17 mouse cellular contexts compared by ENCODE assay signal in the genomic region with DNA sequence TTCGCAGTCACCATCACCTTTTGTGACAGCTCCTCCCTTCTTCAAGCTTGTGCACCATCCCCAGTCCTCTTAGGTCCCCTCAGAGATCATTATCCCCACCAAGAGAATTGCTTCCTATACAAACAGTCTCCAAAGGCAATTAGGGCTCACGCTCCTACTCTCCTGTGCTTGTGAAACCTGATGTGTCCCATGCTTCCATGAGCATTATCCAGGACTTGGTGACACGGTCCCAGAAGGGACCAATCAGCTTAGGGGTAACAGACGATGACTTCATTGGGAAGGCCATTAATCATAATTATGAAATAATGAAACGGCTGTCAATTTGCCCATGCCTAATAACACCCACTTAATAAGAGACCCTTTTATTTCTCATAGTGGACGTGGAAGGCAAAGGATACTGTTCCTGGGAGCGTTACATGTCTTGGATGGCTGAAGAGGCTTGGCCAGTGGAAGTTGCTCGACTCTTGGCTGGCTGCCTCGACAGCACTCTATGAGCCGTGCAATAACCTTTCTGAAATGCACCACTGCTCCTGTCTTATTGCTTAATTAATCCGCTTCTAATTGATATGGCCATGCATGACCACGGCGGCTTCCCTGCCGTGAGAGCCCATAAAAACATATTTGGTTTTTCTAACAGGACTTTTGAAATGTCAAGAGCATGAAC.
DNase-seq lines count a peak whose midpoint lies in the region; ATAC-seq and TF ChIP-seq lines count a peak whose summit lies in the region.
"Had no signal": no experiment of that assay in that cellular context is flagged by ENCODE, and none has a peak within 500 bp of the region (broad histone marks: within the 10 kb centered on the region; RNA-seq: fewer than 3 reads in every experiment).

No protein-coding gene starts in this region.

- peak; percentile 31 for DNase-seq in gastrocnemius, adult 2 months
- DNase-seq in gastrocnemius, postnatal 14 days = no peak
- DNase-seq in neural tube, embryonic 10.5 days (ENCODE audit: extremely low spot score, low spot score) = no peak
- peak; percentile 48 for DNase-seq in kidney, postnatal 0 days (ENCODE audit: low spot score)
- DNase-seq in heart, postnatal 10 days = no peak
- DNase-seq: adrenal gland, postnatal 36 days; B cell, adult 2 months; lung, adult 2 months; right cerebral cortex, postnatal 14 days had no signal

- H3K27ac ChIP-seq in gastrocnemius, adult 2 months = no peak overlapping the region
- no peak overlapping the region for H3K27ac ChIP-seq in neural tube, embryonic 13.5 days (replicated peaks)
- H3K27ac ChIP-seq in kidney, postnatal 0 days = no peak overlapping the region
- H3K27ac ChIP-seq: heart, embryonic 15.5 days; limb, embryonic 15.5 days; macrophage had no signal

- no peak overlapping the region for H3K4me3 ChIP-seq in gastrocnemius, adult 2 months
- H3K4me3 ChIP-seq in neural tube, embryonic 13.5 days = no peak overlapping the region
- no peak overlapping the region for H3K4me3 ChIP-seq in kidney, postnatal 0 days (replicated peaks; ENCODE audit: low read depth, low read length)
- H3K4me3 ChIP-seq: erythroblast, embryonic 14.5 days; heart, embryonic 15.5 days; limb, embryonic 15.5 days had no signal

- H3K4me2 ChIP-seq in neural tube, embryonic 13.5 days = no peak overlapping the region
- H3K4me2 ChIP-seq in kidney, postnatal 0 days (ENCODE audit: low read length) = no peak overlapping the region
- H3K4me2 ChIP-seq: heart, embryonic 15.5 days; limb, embryonic 15.5 days had no signal

- no peak for TF ChIP-seq CTCF in gastrocnemius, adult 2 months (IDR thresholded peaks at IDR 0.05)
- no peak for TF ChIP-seq CTCF in kidney, postnatal 0 days (IDR thresholded peaks at IDR 0.05; ENCODE audit: low read depth)

- peak; percentile 56 for ATAC-seq in neural tube, embryonic 13.5 days (ENCODE audit: low read depth)
- ATAC-seq in kidney, postnatal 0 days (replicated peaks; ENCODE audit: low FRiP score, low read depth) = no peak; the same call in 1 of the 2 replicates
- no peak for ATAC-seq in granulocyte monocyte progenitor cell, adult 5-6 weeks (replicated peaks; ENCODE audit: poor library complexity, severe bottlenecking)
- ATAC-seq: inflammation-experienced regulatory T-cells, adult 6 months; midbrain, embryonic 16.5 days had no signal

- WGBS in neural tube, embryonic 13.5 days = 55% methylated on average over 14 of the region's 14 CpGs
- WGBS in kidney, postnatal 0 days = 39% methylated on average over 14 of the region's 14 CpGs

- no peak overlapping the region for H3K9ac ChIP-seq in neural tube, embryonic 13.5 days
- H3K9ac ChIP-seq in kidney, postnatal 0 days (ENCODE audit: low read depth, low read length) = no peak overlapping the region
- H3K9ac ChIP-seq: heart, embryonic 15.5 days; limb, embryonic 15.5 days had no signal

- no peaks in the 10 kb centered on the region for H3K9me3 ChIP-seq in neural tube, embryonic 13.5 days
- H3K9me3 ChIP-seq in kidney, postnatal 0 days (replicated peaks; ENCODE audit: low read length) = no peaks in the 10 kb centered on the region
- H3K9me3 ChIP-seq: heart, embryonic 15.5 days; limb, embryonic 15.5 days had no signal

- no peaks in the 10 kb centered on the region for H3K36me3 ChIP-seq in neural tube, embryonic 13.5 days
- no peaks in the 10 kb centered on the region for H3K36me3 ChIP-seq in kidney, postnatal 0 days (ENCODE audit: insufficient read depth, low read length)
- H3K36me3 ChIP-seq: heart, embryonic 15.5 days; limb, embryonic 15.5 days had no signal

- intact Hi-C loops in gastrocnemius, adult 2 months (cut with DNase I) = no loop called here
- intact Hi-C loops in gastrocnemius, postnatal 14 days (cut with DNase I; ENCODE audit: low total_unique reads) = no loop called here
- intact Hi-C loops in heart, postnatal 10 days (cut with DNase I) = no loop called here

- no peaks in the 10 kb centered on the region for H3K27me3 ChIP-seq in neural tube, embryonic 13.5 days
- no peaks in the 10 kb centered on the region for H3K27me3 ChIP-seq in kidney, postnatal 0 days (ENCODE audit: insufficient read depth, low read length)
- H3K27me3 ChIP-seq: heart, embryonic 15.5 days; limb, embryonic 15.5 days had no signal

- H3K4me1 ChIP-seq in neural tube, embryonic 13.5 days (replicated peaks) = peaks cover 18% of the 10 kb centered on the region
- H3K4me1 ChIP-seq in kidney, postnatal 0 days (replicated peaks; ENCODE audit: insufficient read depth, low read length) = no peaks in the 10 kb centered on the region
- H3K4me1 ChIP-seq: heart, embryonic 15.5 days; limb, embryonic 15.5 days had no signal

Comparison
In these comparisons a context has a peak if more than half of its experiments do, and no peak if none do; other contexts are left out.
1. DNase-seq: peak in gastrocnemius, adult 2 months (single experiment) and kidney, postnatal 0 days (single experiment); none in gastrocnemius, postnatal 14 days (single experiment), neural tube, embryonic 10.5 days (single experiment) and heart, postnatal 10 days (0 of 2).